Mouse (Mus musculus): ENCODE measurements around the gene Lbhd1.
"Not testable (repeated sequence)": the region's sequence is repeated elsewhere in the genome, so short reads cannot be mapped to it uniquely, and the experiment has no call there.

Lbhd1 gene

DNA sequence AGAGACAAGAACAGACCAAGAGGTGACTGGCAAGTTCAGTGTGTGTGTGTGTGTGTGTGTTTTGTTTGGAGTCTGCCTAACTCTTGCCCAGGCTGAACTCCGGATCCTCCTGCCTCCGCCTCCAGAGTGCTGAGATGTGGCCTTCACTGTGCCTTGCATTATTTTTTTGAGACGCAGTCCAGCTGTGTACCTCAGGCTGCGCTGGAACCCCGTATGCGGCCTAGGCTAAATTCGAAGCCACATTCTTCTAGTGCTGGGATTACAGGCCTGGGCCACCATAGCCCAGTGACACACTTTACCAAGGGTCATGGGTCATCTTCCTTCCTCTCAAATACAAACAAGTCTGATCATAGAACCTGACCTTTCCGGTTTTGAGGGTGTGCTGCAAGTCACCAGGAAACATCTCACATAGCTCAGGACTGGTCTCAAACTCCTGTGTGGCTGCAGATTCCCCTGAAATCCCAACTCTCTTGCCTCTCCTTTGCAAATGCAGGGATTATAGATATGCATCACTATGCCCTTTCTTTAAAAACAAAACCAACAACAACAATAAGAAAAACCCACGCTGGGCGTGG lies 11.2 kb upstream of the Lbhd1 start:
- DNase-seq = no peak

DNA sequence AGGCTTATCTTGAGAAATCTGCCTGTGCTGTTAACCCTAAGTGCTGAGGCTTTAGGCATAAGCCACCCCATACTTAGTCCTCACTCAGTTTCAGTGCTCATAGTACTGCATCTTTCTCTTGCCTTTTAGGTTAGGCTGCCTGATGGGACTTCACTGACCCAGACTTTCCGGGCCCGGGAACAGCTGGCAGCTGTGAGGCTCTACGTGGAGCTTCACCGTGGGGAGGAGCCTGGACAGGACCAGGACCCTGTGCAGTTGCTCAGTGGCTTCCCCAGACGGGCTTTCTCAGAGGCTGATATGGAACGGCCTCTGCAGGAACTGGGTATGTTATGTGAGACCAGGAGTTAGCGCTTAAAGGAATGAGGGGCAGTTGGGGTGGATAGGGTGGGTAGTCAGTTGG lies 8.5 kb upstream of the Lbhd1 start:
- no peak for DNase-seq

DNA sequence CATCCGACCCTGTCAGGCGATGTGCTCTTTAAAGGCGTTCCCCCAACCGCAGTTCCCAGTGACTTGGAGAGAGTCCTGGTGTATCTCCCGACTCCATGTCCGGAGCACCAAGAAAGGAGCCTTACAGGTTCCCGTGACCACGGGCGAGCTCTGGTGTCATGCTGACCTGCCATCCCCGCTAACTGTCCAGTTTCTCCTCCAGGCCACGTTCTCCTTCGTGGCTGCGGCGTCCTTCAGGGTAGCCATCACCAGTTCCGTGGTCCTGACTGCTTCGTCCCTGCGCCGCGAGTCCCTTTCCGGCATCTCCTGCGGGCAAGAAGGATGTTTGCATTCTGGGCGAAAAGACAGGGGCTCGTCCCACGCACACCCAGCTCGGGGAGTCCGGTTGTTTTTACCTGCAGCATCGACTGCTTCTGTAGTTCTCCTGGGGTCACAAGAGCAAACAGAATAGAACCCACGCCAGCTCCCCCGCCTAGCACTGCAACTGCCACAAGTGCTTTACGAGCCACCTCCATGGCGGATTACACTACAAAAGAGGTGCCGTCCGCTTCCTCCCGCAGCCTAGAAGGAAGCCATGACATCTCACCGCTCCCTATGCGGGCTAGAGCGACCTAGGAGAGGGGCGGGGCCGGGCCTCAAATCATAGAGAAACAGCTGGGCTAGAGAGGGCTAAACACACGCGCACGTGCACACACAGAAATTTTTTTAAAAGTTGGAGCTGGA lies 3.1 kb upstream of the Lbhd1 start, which contains the start of gene Uqcc3:
Gene Uqcc3, minus strand, starts transcription at position 613 of the 723 bp plus-strand sequence.
- DNase-seq = peak; percentile 93

- DNase-seq = no peak
These were observed 2.5 kb upstream of the Lbhd1 start for GRCm38 (mm10) chr19:8881034-8881392.

DNA sequence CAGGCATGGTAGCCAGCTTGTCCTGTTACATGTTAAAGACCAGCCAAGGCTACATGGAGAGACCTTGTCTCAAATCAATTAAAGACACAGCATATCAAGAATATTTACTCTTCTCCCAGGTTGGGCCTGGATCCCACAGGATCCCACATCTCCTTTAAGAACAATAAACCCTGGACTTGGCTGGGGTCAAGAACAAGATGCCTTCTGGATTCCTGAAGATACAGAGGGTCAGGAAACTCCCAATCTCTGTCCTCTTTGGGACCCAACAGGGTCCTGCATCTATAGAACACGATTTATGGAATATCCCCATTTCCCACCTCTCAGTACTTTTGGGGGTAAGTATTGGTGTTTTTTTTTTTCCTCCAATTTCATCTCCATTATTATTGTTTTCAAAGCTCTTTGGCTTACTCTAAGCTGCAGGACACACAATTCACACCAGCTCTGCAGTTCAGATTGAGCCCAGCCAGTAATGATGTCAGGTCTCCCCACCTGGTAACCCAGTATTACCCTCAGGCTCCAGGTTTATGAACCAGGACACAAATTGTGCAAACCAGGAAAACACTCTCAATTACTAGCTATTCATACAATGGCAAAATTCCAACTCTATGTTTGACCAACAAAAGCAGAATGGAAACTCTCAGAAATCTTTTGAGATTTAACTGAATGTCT lies 3.5 kb downstream of the Lbhd1 start:
- no peak for DNase-seq

- DNase-seq = no peak
These were observed 4.3 kb downstream of the Lbhd1 start for GRCm38 (mm10) chr19:8887585-8888463.

DNA sequence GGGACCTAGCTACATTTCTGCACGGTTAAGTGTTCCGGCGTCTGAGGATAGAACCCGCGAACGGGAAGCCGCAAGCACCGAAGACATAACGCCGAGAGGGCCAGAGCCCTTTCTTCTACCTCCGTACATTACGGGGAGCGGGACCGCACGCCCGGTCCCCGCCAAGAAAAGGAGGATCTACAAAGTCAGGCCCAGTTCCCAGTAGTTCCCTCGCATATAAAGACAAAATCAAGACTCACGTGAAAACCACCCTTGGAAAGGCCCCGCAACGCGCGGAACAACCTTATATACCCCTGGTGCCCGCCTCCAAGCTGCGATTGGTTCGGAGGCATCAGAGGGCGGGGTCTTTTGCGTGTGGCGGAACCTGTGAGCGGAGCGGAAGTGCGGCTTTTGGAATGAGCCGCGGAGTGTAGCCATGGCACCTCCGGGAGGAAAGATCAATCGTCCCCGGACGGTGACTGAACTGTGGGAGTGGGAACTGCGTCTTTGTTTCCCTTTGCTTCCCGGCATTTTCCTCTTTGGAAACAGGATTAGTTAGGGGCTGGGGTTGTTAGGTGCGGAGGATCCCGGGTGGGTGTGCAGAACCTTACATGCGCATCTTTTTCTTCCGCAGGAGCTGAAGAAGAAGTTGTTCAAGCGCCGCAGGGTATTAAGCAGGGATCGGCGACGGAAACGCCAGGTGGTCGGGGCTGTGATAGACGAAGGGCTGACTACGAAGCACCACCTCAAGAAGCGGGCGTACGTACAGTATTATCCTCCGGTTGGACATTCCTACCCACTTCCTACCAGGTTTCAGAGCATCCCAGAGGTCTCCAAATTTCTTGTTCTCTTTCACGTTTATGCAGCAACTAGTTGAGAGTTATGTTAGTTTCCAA lies 5.2 kb downstream of the Lbhd1 start, which contains the start of the genes 1810009A15Rik and Gm49416:
Gene 1810009A15Rik, plus strand, starts transcription at position 343 of the 875 bp plus-strand sequence.
Gene Gm49416, plus strand, starts transcription at position 416 of the 875 bp plus-strand sequence.
- peak; percentile 96 for DNase-seq

DNA sequence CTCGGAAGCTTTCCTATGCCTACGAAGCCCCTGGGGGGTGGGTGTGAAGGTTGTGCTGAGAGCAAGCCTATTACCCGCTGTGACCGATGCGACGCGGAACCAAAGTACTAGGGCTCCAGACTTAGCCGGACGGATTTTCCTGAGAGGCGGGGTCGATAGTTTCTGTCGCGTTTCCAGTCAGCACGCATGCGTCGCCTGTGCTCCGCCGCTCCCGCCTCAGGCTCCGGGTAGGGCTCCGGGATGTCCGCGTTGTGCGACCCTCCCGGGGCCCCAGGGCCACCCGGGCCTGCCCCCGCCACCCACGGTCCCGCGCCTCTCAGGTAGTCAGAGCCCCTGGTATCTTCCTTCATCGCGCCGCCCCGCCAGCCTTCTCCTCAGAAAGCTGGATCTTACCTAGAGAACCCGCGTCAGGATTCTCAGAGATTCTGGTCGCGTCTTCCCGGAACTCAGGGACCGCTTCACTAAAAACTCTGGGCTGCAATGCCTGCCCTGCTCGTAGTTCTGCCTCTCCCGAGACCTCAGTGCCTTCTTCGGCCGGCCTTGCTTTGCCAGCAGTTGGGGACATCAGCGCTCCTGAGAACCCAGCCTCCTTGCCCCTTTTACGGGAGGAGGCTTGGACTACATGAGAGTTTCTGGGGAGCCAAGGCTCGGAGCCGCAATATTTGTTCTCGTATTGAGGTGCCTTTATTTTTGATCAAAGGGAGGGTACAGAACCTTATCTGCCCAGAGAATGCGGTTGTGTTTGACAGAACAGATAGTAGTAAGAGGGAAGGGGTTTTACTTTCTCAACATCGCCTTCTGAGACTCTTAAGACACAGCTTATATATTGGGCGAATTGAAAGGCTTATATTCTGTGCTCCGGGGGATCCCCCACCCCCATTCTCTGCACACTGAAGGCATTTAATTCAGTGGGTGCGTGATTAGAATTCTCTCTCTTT lies 9.6 kb downstream of the Lbhd1 start, which contains the start of gene Ints5:
Gene Ints5, plus strand, starts transcription at position 177 of the 938 bp plus-strand sequence.
- DNase-seq = peak; percentile 88

DNA sequence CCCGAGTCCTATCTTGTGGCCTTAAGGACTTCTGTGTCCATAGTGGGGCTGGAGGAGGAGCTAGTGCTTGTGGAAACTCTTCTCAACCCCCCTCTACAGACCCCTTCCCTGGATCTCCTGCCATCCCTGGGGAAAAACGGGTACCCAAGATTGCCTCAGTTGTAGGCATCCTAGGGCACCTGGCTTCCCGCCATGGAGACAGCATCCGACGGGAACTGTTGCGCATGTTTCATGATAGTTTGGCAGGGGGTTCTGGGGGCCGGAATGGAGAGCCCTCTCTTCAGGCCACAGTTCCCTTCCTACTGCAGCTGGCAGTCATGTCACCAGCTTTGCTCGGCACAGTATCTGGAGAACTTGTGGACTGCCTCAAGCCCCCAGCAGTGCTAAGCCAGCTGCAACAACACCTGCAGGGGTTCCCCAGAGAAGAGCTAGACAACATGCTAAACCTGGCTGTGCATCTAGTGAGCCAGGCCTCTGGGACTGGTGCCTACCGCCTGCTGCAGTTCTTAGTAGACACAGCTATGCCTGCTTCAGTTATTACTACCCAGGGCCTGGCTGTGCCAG lies 11.9 kb downstream of the Lbhd1 start:
- DNase-seq = no peak

- DNase-seq = not testable (repeated sequence)
These were observed 12.7 kb downstream of the Lbhd1 start for GRCm38 (mm10) chr19:8896231-8896630.

- peak; percentile 42 for DNase-seq
These were observed 13.8 kb downstream of the Lbhd1 start for GRCm38 (mm10) chr19:8897211-8897864.

DNA sequence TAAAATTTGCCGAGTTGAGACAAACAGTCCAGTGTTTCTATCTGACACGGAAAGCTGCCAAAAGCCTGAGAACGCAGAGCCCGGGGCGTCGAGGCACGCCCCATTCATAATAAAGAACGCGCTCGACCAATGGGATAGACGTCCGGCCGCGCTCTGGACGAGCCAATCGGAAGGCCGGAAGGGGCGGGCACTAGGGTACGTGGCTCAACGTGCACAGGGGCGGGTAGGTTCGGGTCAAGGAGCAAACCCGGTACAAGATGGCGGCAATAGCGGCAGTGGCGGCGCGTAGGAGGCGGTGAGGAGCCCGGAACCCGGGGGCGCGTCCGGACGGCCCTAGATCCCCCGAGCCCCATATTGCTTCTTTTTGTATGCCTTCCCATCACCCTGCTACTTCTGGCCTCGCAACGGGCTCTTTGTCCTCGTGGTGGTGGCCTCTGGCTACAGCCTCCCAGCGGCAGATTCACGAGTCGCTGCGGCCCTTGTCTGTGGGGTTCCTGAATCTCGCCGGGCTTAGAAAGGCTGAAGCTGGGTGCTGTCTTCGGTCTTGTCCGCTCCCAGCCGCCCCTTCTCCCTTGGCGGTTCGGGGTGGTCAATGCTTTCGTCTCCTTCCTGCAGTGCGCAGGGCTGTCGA lies 14.4 kb downstream of the Lbhd1 start, which contains the start of gene Ganab:
Gene Ganab, plus strand, starts transcription at position 207 of the 631 bp plus-strand sequence.
- DNase-seq = peak; percentile 95

DNA sequence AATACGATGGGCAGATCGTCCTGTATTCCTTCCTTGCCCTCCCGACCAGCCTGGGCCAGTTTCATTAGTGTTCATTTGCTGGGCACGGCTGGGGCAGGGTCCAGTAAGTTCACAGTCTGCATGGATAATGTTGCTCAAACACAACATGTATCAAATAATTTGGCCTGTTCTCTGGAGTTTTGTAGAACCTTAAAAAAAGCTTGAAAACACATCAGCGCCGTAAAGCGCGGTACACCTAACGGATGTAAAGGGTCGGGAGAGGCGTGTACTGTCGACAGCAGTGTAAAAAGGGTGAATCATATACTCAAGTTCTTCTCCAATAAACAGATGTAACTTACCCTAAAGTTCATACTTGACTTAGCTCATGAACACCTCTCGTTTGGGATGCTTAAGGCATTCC lies 15.0 kb downstream of the Lbhd1 start:
- DNase-seq = peak; percentile 35

- DNase-seq = no peak
These were observed 15.5 kb downstream of the Lbhd1 start for GRCm38 (mm10) chr19:8899079-8899478.

- no peak for DNase-seq
These were observed 19.9 kb downstream of the Lbhd1 start for GRCm38 (mm10) chr19:8903412-8903811.

DNA sequence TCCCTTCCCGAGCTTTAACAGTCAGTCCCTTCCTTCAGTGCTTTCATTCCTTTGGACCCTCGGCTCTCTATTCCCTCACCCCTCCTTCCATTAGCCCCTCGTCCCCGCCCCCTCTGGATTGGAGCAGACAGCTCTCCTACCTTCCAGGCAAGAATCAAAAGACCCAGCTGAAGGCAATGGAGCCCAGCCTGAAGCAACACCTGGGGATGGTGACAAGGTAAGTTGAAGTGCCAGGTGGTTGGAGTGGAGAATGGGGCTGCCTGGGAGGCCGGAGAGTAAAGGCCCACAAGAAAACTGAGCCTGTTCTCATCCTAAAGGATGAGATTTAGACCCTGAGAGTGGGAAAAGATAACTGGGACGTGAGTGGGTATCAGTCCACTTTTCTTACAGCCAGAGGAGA lies 25.0 kb downstream of the Lbhd1 start:
- DNase-seq = no peak

DNA sequence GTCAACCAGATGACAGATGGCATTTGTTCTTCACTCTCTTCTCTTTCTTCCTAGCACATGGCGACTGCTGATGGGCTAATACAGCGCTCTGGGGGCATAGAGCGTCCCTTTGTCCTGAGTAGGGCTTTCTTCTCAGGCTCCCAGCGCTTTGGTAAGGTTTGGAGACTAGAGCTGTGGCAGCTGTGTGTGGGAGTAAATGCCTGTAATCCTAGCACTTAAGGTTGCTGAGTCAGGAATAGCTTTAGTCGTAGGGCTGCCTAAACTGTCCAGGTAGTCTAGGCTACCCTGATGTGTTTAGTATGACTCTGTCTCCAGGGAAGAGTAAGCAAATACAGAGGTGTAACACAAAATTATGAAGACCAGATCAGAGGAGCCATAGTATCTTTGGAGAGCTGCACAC lies 28.3 kb downstream of the Lbhd1 start:
- no peak for DNase-seq

DNA sequence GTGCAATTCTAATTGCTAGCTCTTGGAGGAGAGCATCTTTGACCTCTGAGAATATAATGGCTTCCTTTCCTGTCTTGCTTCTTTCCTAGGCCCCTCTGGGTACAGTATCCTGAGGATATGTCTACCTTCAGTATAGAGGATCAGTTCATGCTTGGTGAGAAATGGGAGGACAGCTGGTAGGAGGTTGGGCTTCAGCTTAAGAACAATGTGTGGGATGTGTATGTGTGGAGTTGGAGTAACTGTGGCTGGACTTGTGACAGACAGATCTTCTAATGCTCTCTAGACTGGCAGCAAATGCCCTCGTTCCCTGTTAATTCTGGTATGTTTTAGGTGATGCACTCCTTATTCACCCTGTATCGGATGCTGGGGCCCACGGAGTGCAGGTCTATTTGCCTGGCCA lies 30.7 kb downstream of the Lbhd1 start:
- DNase-seq = no peak

DNA sequence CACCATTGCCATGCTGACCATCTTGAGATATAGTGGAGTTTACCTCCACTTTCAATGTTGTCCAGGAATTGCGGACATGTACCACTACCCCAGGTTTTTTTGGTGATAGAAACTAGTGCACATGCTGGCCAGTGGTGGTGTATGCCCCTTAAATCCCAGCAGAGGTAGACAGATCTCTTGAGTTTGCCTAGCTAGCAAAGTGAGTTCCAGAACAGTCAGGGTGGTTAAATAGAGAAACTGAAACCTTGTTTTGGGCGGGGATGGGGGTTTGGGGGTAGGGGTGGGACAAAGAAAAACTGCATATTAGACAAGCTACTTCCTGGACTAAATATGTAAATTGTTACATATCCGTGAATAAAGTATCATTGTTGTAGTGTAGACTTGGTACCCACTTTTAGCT lies 35.5 kb downstream of the Lbhd1 start:
- no peak for DNase-seq
